Mouse (Mus musculus): ENCODE data around the gene Sacs. TPM values are rescaled to one million over a fixed set of nuclear protein-coding genes. Genes with fewer than 3 reads are reported as not detected.

Sacs gene
- polyA plus RNA-seq, 1 experiment from 2014 or later, result 1.1 TPM

GRCm38 (mm10) chr14:61252596-61253388 is 114.5 kb downstream of the Sacs start:
- WGBS, result 78% methylated on average over 15 of the region's 15 CpGs

GRCm38 (mm10) chr14:61258352-61258751 is 120.1 kb downstream of the Sacs start, which contains the start of gene Sgcg:
TSS of gene Sgcg (minus strand) at chr14:61258490.
- no peaks in the 10 kb centered on the region for H3K9me3 ChIP-seq (ENCODE audit: control insufficient read depth, low read length)
- H3K27me3 ChIP-seq (replicated peaks; ENCODE audit: control insufficient read depth, insufficient read depth, low read length), result no peaks in the 10 kb centered on the region
- no peaks in the 10 kb centered on the region for H3K4me1 ChIP-seq (ENCODE audit: control insufficient read depth, insufficient read depth, low read length)
- no peak for ATAC-seq
- no peak within 1 kb of the TSS for H3K4me3 ChIP-seq (ENCODE audit: low read length)
- no peak within 1 kb of the TSS for H3K27ac ChIP-seq (ENCODE audit: low read length)
- no peaks in the 10 kb centered on the region for H3K36me3 ChIP-seq (ENCODE audit: control insufficient read depth, insufficient read depth, low read length)
- 51% methylated on average over 11 of the region's 11 CpGs for WGBS
- no peak within 1 kb of the TSS for H3K4me2 ChIP-seq (ENCODE audit: low read depth, low read length)
- H3K9ac ChIP-seq (ENCODE audit: low read depth, low read length), result no peak within 1 kb of the TSS

More at GRCm38 (mm10) chr14:61252596-61253388, 114.5 kb downstream of the Sacs start:
- ATAC-seq, result no peak
- H3K27ac ChIP-seq (ENCODE audit: low read length), result no peak overlapping the region
- H3K9ac ChIP-seq (ENCODE audit: low read depth, low read length), result no peak overlapping the region
- H3K4me3 ChIP-seq (ENCODE audit: low read length), result no peak overlapping the region
- no peak overlapping the region for H3K4me2 ChIP-seq (ENCODE audit: low read depth, low read length)
- no peaks in the 10 kb centered on the region for H3K27me3 ChIP-seq (replicated peaks; ENCODE audit: control insufficient read depth, insufficient read depth, low read length)
- no peaks in the 10 kb centered on the region for H3K36me3 ChIP-seq (ENCODE audit: control insufficient read depth, insufficient read depth, low read length)
- 0 out of 2 replicates have a peak, but pooled peaks cover 5% of the 10 kb centered on the region for H3K9me3 ChIP-seq (ENCODE audit: control insufficient read depth, low read length)
- no peaks in the 10 kb centered on the region for H3K4me1 ChIP-seq (ENCODE audit: control insufficient read depth, insufficient read depth, low read length)

GRCm38 (mm10) chr14:61259084-61259483 is 120.8 kb downstream of the Sacs start:
- no peaks in the 10 kb centered on the region for H3K27me3 ChIP-seq (replicated peaks; ENCODE audit: control insufficient read depth, insufficient read depth, low read length)
- no peaks in the 10 kb centered on the region for H3K36me3 ChIP-seq (ENCODE audit: control insufficient read depth, insufficient read depth, low read length)
- H3K4me2 ChIP-seq (ENCODE audit: low read depth, low read length), result no peak overlapping the region
- no peak for ATAC-seq
- WGBS, result 23% methylated on average over 3 of the region's 3 CpGs
- H3K9ac ChIP-seq (ENCODE audit: low read depth, low read length), result no peak overlapping the region
- no peaks in the 10 kb centered on the region for H3K9me3 ChIP-seq (ENCODE audit: control insufficient read depth, low read length)
- H3K4me1 ChIP-seq (ENCODE audit: control insufficient read depth, insufficient read depth, low read length), result no peaks in the 10 kb centered on the region
- no peak overlapping the region for H3K4me3 ChIP-seq (ENCODE audit: low read length)
- H3K27ac ChIP-seq (ENCODE audit: low read length), result no peak overlapping the region

- no peaks in the 10 kb centered on the region for H3K36me3 ChIP-seq (ENCODE audit: control insufficient read depth, insufficient read depth, low read length)
- no peak overlapping the region for H3K9ac ChIP-seq (ENCODE audit: low read depth, low read length)
- 54% methylated on average over 5 of the region's 5 CpGs for WGBS
Measured at GRCm38 (mm10) chr14:61267908-61268475, 129.7 kb downstream of the Sacs start.

GRCm38 (mm10) chr14:61274414-61275198 is 136.3 kb downstream of the Sacs start:
- H3K36me3 ChIP-seq (ENCODE audit: control insufficient read depth, insufficient read depth, low read length), result no peaks in the 10 kb centered on the region
- WGBS, result 6% methylated on average over 38 of the region's 38 CpGs
- H3K27ac ChIP-seq (ENCODE audit: low read length), result no peak overlapping the region
- H3K4me1 ChIP-seq (ENCODE audit: control insufficient read depth, insufficient read depth, low read length), result peaks cover 11% of the 10 kb centered on the region; the same call in 1 of the 2 replicates
- H3K4me2 ChIP-seq (ENCODE audit: low read depth, low read length), result peak overlapping the region; percentile 50
- ATAC-seq, result no peak
- no peaks in the 10 kb centered on the region for H3K9me3 ChIP-seq (ENCODE audit: control insufficient read depth, low read length)
- H3K4me3 ChIP-seq (ENCODE audit: low read length), result peak overlapping the region; percentile 37
- H3K9ac ChIP-seq (ENCODE audit: low read depth, low read length), result peak overlapping the region; percentile 43; the same call in 1 of the 2 replicates
- H3K27me3 ChIP-seq (replicated peaks; ENCODE audit: control insufficient read depth, insufficient read depth, low read length), result peaks cover 8% of the 10 kb centered on the region

More at GRCm38 (mm10) chr14:61267908-61268475, 129.7 kb downstream of the Sacs start:
- Histone ChIP-seq H3K4me3 (ENCODE audit: low read length) (no peak overlapping the region), H3K4me1 (ENCODE audit: control insufficient read depth, insufficient read depth, low read length) (no peaks in the 10 kb centered on the region), H3K27ac (ENCODE audit: low read length) (no peak overlapping the region), H3K9me3 (ENCODE audit: control insufficient read depth, low read length) (no peaks in the 10 kb centered on the region; the same call in 1 of the 2 replicates), H3K4me2 (ENCODE audit: low read depth, low read length) (no peak overlapping the region), H3K27me3 (replicated peaks; ENCODE audit: control insufficient read depth, insufficient read depth, low read length) (no peaks in the 10 kb centered on the region)
- ATAC-seq, result no peak

GRCm38 (mm10) chr14:61277285-61277684 is 139.0 kb downstream of the Sacs start:
- H3K4me2 ChIP-seq (ENCODE audit: low read depth, low read length), result no peak overlapping the region
- no peak overlapping the region for H3K9ac ChIP-seq (ENCODE audit: low read depth, low read length)
- peaks cover 11% of the 10 kb centered on the region; the same call in 1 of the 2 replicates for H3K4me1 ChIP-seq (ENCODE audit: control insufficient read depth, insufficient read depth, low read length)
- H3K36me3 ChIP-seq (ENCODE audit: control insufficient read depth, insufficient read depth, low read length), result no peaks in the 10 kb centered on the region
- H3K27me3 ChIP-seq (replicated peaks; ENCODE audit: control insufficient read depth, insufficient read depth, low read length), result peaks cover 8% of the 10 kb centered on the region
- H3K9me3 ChIP-seq (ENCODE audit: control insufficient read depth, low read length), result no peaks in the 10 kb centered on the region
- H3K4me3 ChIP-seq (ENCODE audit: low read length), result no peak overlapping the region
- 32% methylated on average over 1 of the region's 1 CpGs for WGBS
- H3K27ac ChIP-seq (ENCODE audit: low read length), result no peak overlapping the region
- no peak for ATAC-seq

GRCm38 (mm10) chr14:61278676-61279300 is 140.5 kb downstream of the Sacs start:
- peaks cover 8% of the 10 kb centered on the region for H3K27me3 ChIP-seq (replicated peaks; ENCODE audit: control insufficient read depth, insufficient read depth, low read length)
- H3K9me3 ChIP-seq (ENCODE audit: control insufficient read depth, low read length), result no peaks in the 10 kb centered on the region
- H3K4me3 ChIP-seq (ENCODE audit: low read length), result no peak overlapping the region
- H3K4me2 ChIP-seq (ENCODE audit: low read depth, low read length), result no peak overlapping the region
- no peak for ATAC-seq
- no peak overlapping the region for H3K27ac ChIP-seq (ENCODE audit: low read length)
- peaks cover 11% of the 10 kb centered on the region; the same call in 1 of the 2 replicates for H3K4me1 ChIP-seq (ENCODE audit: control insufficient read depth, insufficient read depth, low read length)
- H3K36me3 ChIP-seq (ENCODE audit: control insufficient read depth, insufficient read depth, low read length), result no peaks in the 10 kb centered on the region
- 74% methylated on average over 7 of the region's 7 CpGs for WGBS
- no peak overlapping the region for H3K9ac ChIP-seq (ENCODE audit: low read depth, low read length)

- no peaks in the 10 kb centered on the region for H3K27me3 ChIP-seq (replicated peaks; ENCODE audit: control insufficient read depth, insufficient read depth, low read length)
- no peaks in the 10 kb centered on the region for H3K9me3 ChIP-seq (ENCODE audit: control insufficient read depth, low read length)
- H3K4me1 ChIP-seq (ENCODE audit: control insufficient read depth, insufficient read depth, low read length), result no peaks in the 10 kb centered on the region
- no peak overlapping the region for H3K4me3 ChIP-seq (ENCODE audit: low read length)
- no peak overlapping the region for H3K4me2 ChIP-seq (ENCODE audit: low read depth, low read length)
- 67% methylated on average over 19 of the region's 19 CpGs for WGBS
- no peak overlapping the region for H3K9ac ChIP-seq (ENCODE audit: low read depth, low read length)
- no peak for ATAC-seq
- H3K27ac ChIP-seq (ENCODE audit: low read length), result no peak overlapping the region
- H3K36me3 ChIP-seq (ENCODE audit: control insufficient read depth, insufficient read depth, low read length), result no peaks in the 10 kb centered on the region
Measured at GRCm38 (mm10) chr14:61288606-61289286, 150.5 kb downstream of the Sacs start.

Measured in intestine, embryonic 16.5 days (tissue).